Mouse (Mus musculus): ENCODE results near the gene Pask. TPM values are rescaled to one million over a fixed set of nuclear protein-coding genes. Genes with fewer than 3 reads are reported as not detected.

Pask gene
- polyA plus RNA-seq, 1 experiment = not detected

GRCm38 (mm10) chr1:93268246-93268645 lies 75.0 kb downstream of the Pask start:
- WGBS = 64% methylated on average over 2 of the region's 2 CpGs
- H3K4me3 ChIP-seq (ENCODE audit: insufficient read depth, low read depth, low read length) = no peak overlapping the region
- H3K27ac ChIP-seq (ENCODE audit: insufficient read depth, low read depth, low read length) = no peak overlapping the region
- H3K4me1 ChIP-seq (ENCODE audit: control insufficient read depth, insufficient read depth, low read length) = peaks cover 4% of the 10 kb centered on the region; the same call in 1 of the 2 replicates
- TF ChIP-seq POLR2A (IDR thresholded peaks at IDR 0.05; ENCODE audit: insufficient read depth, low read depth, low read length) (no peak), CTCF (IDR thresholded peaks at IDR 0.05; ENCODE audit: insufficient read depth, low read depth, low read length) (no peak)

- no peak for TF ChIP-seq CTCF (IDR thresholded peaks at IDR 0.05; ENCODE audit: insufficient read depth, low read depth, low read length)
- TF ChIP-seq POLR2A (IDR thresholded peaks at IDR 0.05; ENCODE audit: insufficient read depth, low read depth, low read length) = no peak
- H3K4me3 ChIP-seq (ENCODE audit: insufficient read depth, low read depth, low read length) = no peak overlapping the region
- WGBS = 31% methylated on average over 3 of the region's 3 CpGs
- H3K27ac ChIP-seq (ENCODE audit: insufficient read depth, low read depth, low read length) = no peak overlapping the region
- no peaks in the 10 kb centered on the region for H3K4me1 ChIP-seq (ENCODE audit: control insufficient read depth, insufficient read depth, low read length)
These were observed 76.1 kb downstream of the Pask start for GRCm38 (mm10) chr1:93267207-93267606.

Other genes with a start within 250 kb of the Pask start
- gene Kif1a, start 241.5 kb downstream of the Pask start, polyA plus RNA-seq (2012; ENCODE audit: insufficient read depth, insufficient read length, low replicate concordance, missing spikeins) = 456 and 729 TPM in 2 replicates
- gene Agxt, start 208.2 kb downstream of the Pask start, polyA plus RNA-seq (2012; ENCODE audit: insufficient read depth, insufficient read length, low replicate concordance, missing spikeins) = not detected in 2 replicates
- not detected in 2 replicates for gene 2310007B03Rik, start 182.5 kb downstream of the Pask start, polyA plus RNA-seq (2012; ENCODE audit: insufficient read depth, insufficient read length, low replicate concordance, missing spikeins)
- gene Crocc2, start 174.8 kb downstream of the Pask start, polyA plus RNA-seq (2012; ENCODE audit: insufficient read depth, insufficient read length, low replicate concordance, missing spikeins) = not detected in 2 replicates
- not detected in 2 replicates for gene Sned1, start 107.6 kb downstream of the Pask start, polyA plus RNA-seq (2012; ENCODE audit: insufficient read depth, insufficient read length, low replicate concordance, missing spikeins)
- not detected in 2 replicates for gene Mterf4, start 37.6 kb downstream of the Pask start, polyA plus RNA-seq (2012; ENCODE audit: insufficient read depth, insufficient read length, low replicate concordance, missing spikeins)
- gene Ppp1r7, start 628 bp downstream of the Pask start, polyA plus RNA-seq (2012; ENCODE audit: insufficient read depth, insufficient read length, low replicate concordance, missing spikeins) = not detected in 2 replicates
- not detected in 2 replicates for gene Ano7, start 30.4 kb upstream of the Pask start, polyA plus RNA-seq (2012; ENCODE audit: insufficient read depth, insufficient read length, low replicate concordance, missing spikeins)
- gene Hdlbp, start 135.3 kb upstream of the Pask start, polyA plus RNA-seq (2012; ENCODE audit: insufficient read depth, insufficient read length, low replicate concordance, missing spikeins) = 122 TPM in 1 of 2 replicates, not detected in the other
- not detected in 2 replicates for gene Farp2, start 168.6 kb upstream of the Pask start, polyA plus RNA-seq (2012; ENCODE audit: insufficient read depth, insufficient read length, low replicate concordance, missing spikeins)

Measured in olfactory bulb, adult 2 months (tissue).